Mouse (Mus musculus): Measurements from ENCODE around the gene Rnf166.

DNA sequence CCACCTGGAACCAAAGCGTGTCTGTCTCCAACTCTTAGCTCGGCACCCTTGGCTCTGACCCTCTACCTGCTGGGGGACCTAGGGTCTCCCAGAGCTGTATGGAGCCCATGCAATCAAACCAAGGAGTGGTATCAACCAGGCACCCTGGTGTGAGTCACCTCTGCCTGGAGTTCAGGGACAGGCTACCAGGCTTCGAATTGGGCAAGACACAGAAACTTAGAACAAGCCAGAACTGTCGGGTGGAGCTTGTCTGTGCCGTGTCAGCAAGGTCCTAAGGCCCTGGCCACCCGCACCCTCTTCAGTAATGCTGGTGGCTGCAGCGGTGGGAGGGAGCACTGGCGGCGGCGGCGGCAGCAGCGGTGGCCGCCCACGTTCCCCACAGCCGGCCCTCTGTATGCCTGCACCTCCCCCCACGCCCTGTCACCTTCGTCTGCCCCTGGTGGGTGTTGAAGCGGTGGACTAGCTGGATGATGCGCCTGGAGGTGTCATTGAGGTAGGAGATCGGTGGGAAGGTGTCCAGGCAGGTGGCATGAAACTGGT lies 39.2 kb downstream of the Rnf166 start:
- TF ChIP-seq EP300 (IDR thresholded peaks at IDR 0.05; ENCODE audit: low read length) = no peak
- no peak for TF ChIP-seq HCFC1 (IDR thresholded peaks at IDR 0.05; ENCODE audit: low read depth, low read length)

Measured in CH12.LX (cell line).